Mouse (Mus musculus) MEL (cell line): ENCODE measurements at regions not wholly inside any gene's neighbourhood (a gene's known extent, or its start where the extent isn't known, plus 50 kb on each side); places are given as distances from the start of the nearest gene placed in this dataset.

ENCODE experiments used
- CTCF ChIP-seq, 3 experiments: IDR thresholded peaks in 2 of 3; conservative IDR thresholded peaks in 1 of 3; 2 replicates each; pipeline ENCODE4 v1.5.1; 2011 to 2012; ENCODE audit warnings: low read length in 3 of 3, low read depth in 2 of 3, mild to moderate bottlenecking in 2 of 3, improper control_type of control experiment in 1 of 3, inconsistent platforms in 1 of 3, mixed read lengths in 1 of 3, moderate library complexity in 1 of 3; ENCODE audit not compliant: control insufficient read depth in 1 of 3, insufficient read depth in 1 of 3, poor library complexity in 1 of 3, severe bottlenecking in 1 of 3
- ELF1 ChIP-seq: IDR thresholded peaks from 2 replicates; pipeline ENCODE4 v1.6.1; 2014; ENCODE audit warnings: low read depth, mild to moderate bottlenecking, inconsistent platforms, low read length, improper control_type of control experiment, moderate library complexity
- EP300 ChIP-seq, 2 experiments: IDR thresholded peaks; 2 replicates each; pipeline ENCODE4 v1.6.1; 2011; ENCODE audit warnings: improper control_type of control experiment in 2 of 2, low read length in 2 of 2, low read depth in 1 of 2, mild to moderate bottlenecking in 1 of 2
- KAT2A ChIP-seq: conservative IDR thresholded peaks from 2 replicates; pipeline ENCODE4 v1.6.1; 2012; ENCODE audit warnings: low read depth, low read length, improper control_type of control experiment, inconsistent platforms
- POLR2A ChIP-seq, 2 experiments: IDR thresholded peaks; 2 replicates each; pipeline ENCODE4 v1.6.1; 2011 to 2012; ENCODE audit warnings: low read length in 2 of 2, mild to moderate bottlenecking in 2 of 2, control low read depth in 1 of 2, improper control_type of control experiment in 1 of 2, low read depth in 1 of 2, moderate library complexity in 1 of 2; ENCODE audit not compliant: control insufficient read depth in 1 of 2, insufficient read depth in 1 of 2, poor library complexity in 1 of 2
- SMC3 ChIP-seq: IDR thresholded peaks from 2 replicates; pipeline ENCODE4 v1.6.1; 2011; ENCODE audit warnings: low read depth, low read length, improper control_type of control experiment
- USF2 ChIP-seq, 2 experiments: IDR thresholded peaks; 2 replicates each; pipeline ENCODE4 v1.6.1; 2011 to 2012; ENCODE audit warnings: improper control_type of control experiment in 2 of 2, low read length in 2 of 2, borderline replicate concordance in 1 of 2, inconsistent platforms in 1 of 2, low read depth in 1 of 2, mild to moderate bottlenecking in 1 of 2; ENCODE audit not compliant: insufficient read depth in 1 of 2
- ZC3H11A ChIP-seq: IDR thresholded peaks from 2 replicates; pipeline ENCODE4 v1.6.1; 2012; ENCODE audit warnings: low read depth, mild to moderate bottlenecking, inconsistent platforms, low read length, improper control_type of control experiment

GRCm38 (mm10) chr16:42517321-42517720 lies 176.9 kb upstream of the Gap43 start:
- TF ChIP-seq EP300 (IDR thresholded peaks at IDR 0.05; ENCODE audit: low read depth in 1 of 2, low read length in 2 of 2): no peak
- TF ChIP-seq CTCF (IDR thresholded peaks at IDR 0.05 in 2 of 3, conservative IDR thresholded peaks at IDR 0.05 in 1 of 3; ENCODE audit: control insufficient read depth in 1 of 3, insufficient read depth in 1 of 3, low read depth in 2 of 3, low read length in 3 of 3, poor library complexity in 1 of 3, severe bottlenecking in 1 of 3): no peak
- no peak for TF ChIP-seq POLR2A (IDR thresholded peaks at IDR 0.05; ENCODE audit: control insufficient read depth in 1 of 2, insufficient read depth in 1 of 2, low read depth in 1 of 2, low read length in 2 of 2, poor library complexity in 1 of 2)
- TF ChIP-seq KAT2A: no peak
- TF ChIP-seq ELF1: no peak
- TF ChIP-seq USF2 (IDR thresholded peaks at IDR 0.05; ENCODE audit: borderline replicate concordance in 1 of 2, insufficient read depth in 1 of 2, low read depth in 1 of 2, low read length in 2 of 2): no peak
- TF ChIP-seq ZC3H11A: no peak
- TF ChIP-seq SMC3: no peak
